Mouse (Mus musculus) embryonic facial prominence, embryonic 14.5 days (tissue): ENCODE data around the gene Bpifb4. TPM values are rescaled to one million over a fixed set of nuclear protein-coding genes. Genes with fewer than 3 reads are reported as not detected.

ENCODE experiments used
- ATAC-seq: fragments of 200-750 bp; cut with Nextera tagmentation; 2 replicates; pipeline ENCODE4 v1.8.0; 2017; ENCODE audit warnings: low read depth, moderate number of reproducible peaks, moderate TSS enrichment
- DNase-seq: peaks from one replicate; pipeline ENCODE4 v3.0.0-alpha.2; 2015; ENCODE audit warnings: low spot score
- H3K27ac ChIP-seq: fragments of 300-500 bp; sonication (generic); replicated peaks from 2 replicates; pipeline ENCODE4 v1.5.1; 2014; ENCODE audit warnings: low read depth, mild to moderate bottlenecking, low read length, moderate library complexity
- H3K27me3 ChIP-seq: fragments of 300-500 bp; sonication (generic); replicated peaks from 2 replicates; pipeline ENCODE4 v1.6.1; 2014; ENCODE audit warnings: low read length; ENCODE audit not compliant: control insufficient read depth, insufficient read depth
- H3K36me3 ChIP-seq: fragments of 300-500 bp; sonication (generic); 2 replicates; pipeline ENCODE4 v1.6.1; 2014; ENCODE audit warnings: low read length, mixed read lengths; ENCODE audit not compliant: control insufficient read depth, insufficient read depth
- H3K4me1 ChIP-seq: fragments of 300-500 bp; sonication (generic); 2 replicates; pipeline ENCODE4 v1.6.1; 2014; ENCODE audit warnings: antibody characterized with exemption, low read length; ENCODE audit not compliant: control insufficient read depth, insufficient read depth
- H3K4me2 ChIP-seq: fragments of 300-500 bp; sonication (generic); 2 replicates; pipeline ENCODE4 v1.6.1; 2014; ENCODE audit warnings: low read depth, mild to moderate bottlenecking, low read length, moderate library complexity, mixed read lengths
- H3K4me3 ChIP-seq: fragments of 300-500 bp; sonication (generic); 2 replicates; pipeline ENCODE4 v1.5.1; 2014; ENCODE audit warnings: low read depth, mild to moderate bottlenecking, low read length
- H3K9ac ChIP-seq: fragments of 300-500 bp; sonication (generic); 2 replicates; pipeline ENCODE4 v1.6.1; 2014; ENCODE audit warnings: low read depth, mild to moderate bottlenecking, low read length, moderate library complexity, mixed read lengths
- H3K9me3 ChIP-seq: fragments of 300-500 bp; sonication (generic); 2 replicates; pipeline ENCODE4 v1.6.1; 2016; ENCODE audit warnings: low read length; ENCODE audit not compliant: control insufficient read depth
- WGBS: fragments of 180-500 bp; shearing (Covaris S2); extraction: QIAGEN DNeasy Blood & Tissue Kit; methylation state at CpG from one replicate; pipeline ENCODE4 v1.1.7; 2014; 5-methylcytosine and 5-hydroxymethylcytosine counted together
- polyA plus RNA-seq: library from polyadenylated mRNA; unstranded; fragments of >200 nt; fragmentation: Nextera tagmentation; extraction: Ambion mirVana; gene quantifications from 2 replicates; pipeline ENCODE4 v1.2.1, GENCODE M21; 2014

The Bpifb4 gene
- polyA plus RNA-seq, 1 experiment from 2014 or later = 0.11 TPM

- no peaks in the 10 kb centered on the region for H3K4me1 ChIP-seq
- 72% methylated on average over 1 of the region's 1 CpGs for WGBS
- H3K9me3 ChIP-seq = no peaks in the 10 kb centered on the region
- H3K4me2 ChIP-seq = no peak overlapping the region
- no peak overlapping the region for H3K9ac ChIP-seq
- no peaks in the 10 kb centered on the region for H3K36me3 ChIP-seq
- ATAC-seq = no peak
- H3K4me3 ChIP-seq = no peak overlapping the region
- no peak for DNase-seq
- no peak overlapping the region for H3K27ac ChIP-seq
- H3K27me3 ChIP-seq = no peaks in the 10 kb centered on the region
Measured at GRCm38 (mm10) chr2:154007381-154007780, 69.4 kb downstream of the Bpifb4 start.

DNA sequence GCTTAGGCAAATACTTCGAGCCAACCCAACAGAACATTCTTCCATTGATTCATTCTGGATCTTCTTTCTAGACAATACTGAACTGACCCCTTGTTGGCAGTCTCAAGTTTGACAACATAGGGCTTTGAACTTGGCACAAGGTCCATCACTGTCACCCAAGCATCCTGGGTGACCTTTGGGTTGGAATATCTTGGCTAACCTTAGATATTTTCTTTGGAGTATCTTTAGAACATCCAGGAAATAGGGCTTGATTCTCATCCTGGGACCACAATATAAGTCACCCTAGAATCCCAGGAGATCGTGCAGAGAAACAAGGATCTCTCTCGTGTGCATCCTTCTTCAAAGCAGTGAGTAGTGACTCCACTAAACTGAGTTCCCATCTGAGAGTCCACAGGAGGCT is 70.0 kb downstream of the Bpifb4 start, which contains the start of gene Bpifa2:
Gene Bpifa2, plus strand, starts transcription at position 301 of the 400 bp plus-strand sequence.
- Histone ChIP-seq H3K4me2 (no peak within 1 kb of the TSS), H3K36me3 (no peaks in the 10 kb centered on the region), H3K9ac (no peak within 1 kb of the TSS), H3K27ac (no peak within 1 kb of the TSS), H3K4me3 (no peak within 1 kb of the TSS), H3K9me3 (no peaks in the 10 kb centered on the region), H3K27me3 (no peaks in the 10 kb centered on the region), H3K4me1 (no peaks in the 10 kb centered on the region)
- ATAC-seq (no peak), DNase-seq (no peak)
- WGBS = 85% methylated on average over 3 of the region's 3 CpGs

Other genes with a start within 250 kb of the Bpifb4 start
- not detected in 2 replicates for gene Dnmt3c, start 241.6 kb upstream of the Bpifb4 start, polyA plus RNA-seq
- gene Mapre1, start 196.9 kb upstream of the Bpifb4 start, polyA plus RNA-seq = 228 and 238 TPM in 2 replicates
- gene Efcab8, start 158.3 kb upstream of the Bpifb4 start, polyA plus RNA-seq = 0.11 TPM in 1 of 2 replicates, not detected in the other
- gene Sun5, start 67.1 kb upstream of the Bpifb4 start, polyA plus RNA-seq = not detected in 2 replicates
- gene Bpifb2, start 63.2 kb upstream of the Bpifb4 start, polyA plus RNA-seq = not detected in 2 replicates
- 0.16 TPM in 1 of 2 replicates, not detected in the other for gene Bpifb6, start 37.8 kb upstream of the Bpifb4 start, polyA plus RNA-seq
- gene Bpifb3, start 20.0 kb upstream of the Bpifb4 start, polyA plus RNA-seq = 0.10 TPM in 1 of 2 replicates, not detected in the other
- gene Bpifa6, start 36.7 kb downstream of the Bpifb4 start, polyA plus RNA-seq = 0.13 TPM in 1 of 2 replicates, not detected in the other
- gene Bpifa2, start 70.1 kb downstream of the Bpifb4 start, polyA plus RNA-seq = 0.47 TPM in 1 of 2 replicates, not detected in the other
- not detected in 2 replicates for gene Bpifa3, start 192.1 kb downstream of the Bpifb4 start, polyA plus RNA-seq
- gene Bpifa1, start 204.7 kb downstream of the Bpifb4 start, polyA plus RNA-seq = 92.3 and 176 TPM in 2 replicates
- gene Bpifa5, start 224.4 kb downstream of the Bpifb4 start, polyA plus RNA-seq = not detected in 2 replicates